16 mouse cellular contexts compared by ENCODE assay signal in the genomic region with DNA sequence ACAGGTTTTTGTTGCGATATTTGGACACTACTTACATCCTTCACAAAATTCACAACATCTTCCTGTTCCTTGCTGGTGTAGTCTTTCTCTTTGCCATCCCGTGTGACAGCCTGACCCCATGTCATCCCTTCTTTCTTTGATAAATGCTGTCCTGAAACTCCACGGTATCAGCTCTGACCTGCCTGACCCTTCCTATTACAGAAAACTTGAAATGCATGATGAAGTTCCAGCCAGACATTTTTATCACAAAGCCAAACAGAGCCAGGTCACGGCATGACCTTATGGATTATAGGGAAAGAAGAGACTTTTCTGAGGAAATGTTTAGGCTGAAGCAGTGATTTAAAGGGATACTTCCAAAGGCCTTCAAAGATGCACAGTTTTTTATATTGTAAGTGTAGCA.
"Had no signal": no experiment of that assay in that cellular context is flagged by ENCODE, and none has a peak within 500 bp of the region (broad histone marks: within the 10 kb centered on the region; RNA-seq: fewer than 3 reads in every experiment).

No protein-coding gene starts in this region.

- H3K36me3 ChIP-seq: limb, embryonic 12.5 days; liver, embryonic 15.5 days; midbrain, embryonic 12.5 days; neural tube, embryonic 13.5 days had no signal

- H3K4me3 ChIP-seq: layer of hippocampus, adult 2 months; limb, embryonic 12.5 days; liver, embryonic 15.5 days; megakaryocyte, embryonic 14.5 days; midbrain, embryonic 12.5 days; neural tube, embryonic 13.5 days had no signal

- ATAC-seq: midbrain, embryonic 16.5 days had no signal

- DNase-seq: kidney, adult 8-10 months; kidney, postnatal 4 days; lung, embryonic 14.5 days; retina, postnatal 1 day; right cerebral cortex, postnatal 4 days; thymus, postnatal 4 days had no signal

- H3K9me3 ChIP-seq: limb, embryonic 12.5 days; liver, embryonic 15.5 days; megakaryocyte, embryonic 14.5 days; midbrain, embryonic 12.5 days; neural tube, embryonic 13.5 days had no signal

- H3K4me1 ChIP-seq: liver, embryonic 15.5 days; megakaryocyte, embryonic 14.5 days; midbrain, embryonic 12.5 days; neural tube, embryonic 13.5 days had no signal

- H3K9ac ChIP-seq: limb, embryonic 12.5 days; liver, embryonic 15.5 days; lung, embryonic 14.5 days; midbrain, embryonic 12.5 days; neural tube, embryonic 13.5 days had no signal

- H3K27ac ChIP-seq: kidney, postnatal 0 days; layer of hippocampus, adult 2 months; limb, embryonic 12.5 days; liver, embryonic 15.5 days; macrophage; midbrain, embryonic 12.5 days; neural tube, embryonic 13.5 days had no signal

- H3K27me3 ChIP-seq: limb, embryonic 12.5 days; liver, embryonic 15.5 days; megakaryocyte, embryonic 14.5 days; midbrain, embryonic 12.5 days; neural tube, embryonic 13.5 days had no signal

- H3K4me2 ChIP-seq: limb, embryonic 12.5 days; liver, embryonic 11.5 days; liver, embryonic 15.5 days; lung, embryonic 14.5 days; midbrain, embryonic 12.5 days; neural tube, embryonic 13.5 days had no signal
